Mouse (Mus musculus) liver, postnatal 0 days (tissue): Measurements from ENCODE around the gene Dnal1.

Experiments
- CTCF ChIP-seq: sonication (generic); IDR thresholded peaks from 2 replicates; pipeline ENCODE4 v1.5.1; 2016; ENCODE audit warnings: antibody characterized with exemption, low read depth
- EP300 ChIP-seq: IDR thresholded peaks from 2 replicates; pipeline ENCODE4 v1.6.1; 2016; ENCODE audit warnings: antibody characterized with exemption, low read depth, mild to moderate bottlenecking

DNA sequence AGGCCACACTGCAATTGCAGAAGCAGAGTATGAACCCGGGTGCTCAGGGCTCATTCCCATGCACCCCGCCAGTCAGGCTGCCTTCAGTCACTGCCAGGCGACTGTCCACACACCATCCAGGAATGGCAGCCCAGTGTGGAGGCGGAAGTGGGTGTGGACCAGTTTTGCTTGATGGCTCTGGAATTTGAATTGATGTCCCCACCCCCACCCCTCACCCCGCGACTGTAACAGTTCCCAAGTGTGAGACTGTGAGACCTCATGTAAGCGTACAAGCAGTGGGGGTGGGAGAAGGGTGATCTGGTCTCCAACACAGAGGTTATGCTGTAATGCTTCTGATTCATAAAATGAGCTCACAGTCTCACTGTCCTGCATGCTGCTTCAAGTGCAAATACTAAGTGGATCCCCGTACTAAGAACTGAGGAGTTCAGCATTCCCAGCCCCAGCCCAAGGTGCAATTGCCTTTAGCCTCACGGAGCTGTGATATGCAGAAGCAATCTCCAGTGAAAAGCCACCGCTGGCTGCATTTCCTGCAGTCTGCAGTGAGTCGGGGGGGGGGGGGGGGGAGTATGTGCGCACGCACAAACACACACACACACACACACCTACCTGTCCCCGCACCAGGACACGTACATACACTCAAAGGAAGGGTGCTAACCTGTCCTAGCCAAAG is 76.1 kb downstream of the Dnal1 start:
- no peak for TF ChIP-seq CTCF
- no peak for TF ChIP-seq EP300
